Mouse (Mus musculus): ENCODE results near the gene Prkaa1.

GRCm38 (mm10) chr15:5116270-5117030 lies 27.2 kb upstream of the Prkaa1 start, which contains the start of gene Rpl37:
- TF ChIP-seq POLR2A (IDR thresholded peaks at IDR 0.05; ENCODE audit: borderline replicate concordance, insufficient read depth, low read length) (peak; percentile 88), CTCF (IDR thresholded peaks at IDR 0.05; ENCODE audit: borderline replicate concordance, insufficient read depth, low read depth, low read length) (peak; percentile 32; the same call in 1 of the 2 replicates)
